Mouse (Mus musculus) layer of hippocampus, postnatal 36 days (tissue): ENCODE measurements around the gene Ctsl. TPM values are rescaled to one million over a fixed set of nuclear protein-coding genes. Genes with fewer than 3 reads are reported as not detected.

ENCODE experiments used
- DNase-seq, 2 experiments: peaks; one replicate each; pipeline ENCODE4 v3.0.0; 2022
- total RNA-seq, 2 experiments: library from RNA; stranded (reverse); gene quantifications; 2 replicates each; pipeline ENCODE4 v1.2.3; 2021

The Ctsl gene
- 100 to 1,000 TPM; 108 to 112 TPM for total RNA-seq

- DNase-seq: peak; percentile 90 to 92
Measured at GRCm38 (mm10) chr13:64370173-64370940, at the start of gene Ctsl. Gene Ctsl (minus strand): TSS chr13:64370890.

- DNase-seq: no peak
Measured at GRCm38 (mm10) chr13:64416955-64417601, 46.4 kb upstream of the Ctsl start.

GRCm38 (mm10) chr13:64415659-64416058 lies 45.0 kb upstream of the Ctsl start:
- DNase-seq: no peak

GRCm38 (mm10) chr13:64412752-64413257 lies 42.1 kb upstream of the Ctsl start:
- DNase-seq: no peak

GRCm38 (mm10) chr13:64411282-64411681 lies 40.6 kb upstream of the Ctsl start:
- DNase-seq: no peak

GRCm38 (mm10) chr13:64410604-64411003 lies 39.9 kb upstream of the Ctsl start:
- DNase-seq: no peak

GRCm38 (mm10) chr13:64407992-64408391 lies 37.3 kb upstream of the Ctsl start:
- no peak for DNase-seq

- peak in 1 of 2 experiments; percentile 2 for DNase-seq
Measured at GRCm38 (mm10) chr13:64405550-64405949, 34.9 kb upstream of the Ctsl start.

GRCm38 (mm10) chr13:64403519-64403918 lies 32.8 kb upstream of the Ctsl start:
- DNase-seq: no peak

- DNase-seq: no peak
Measured at GRCm38 (mm10) chr13:64402951-64403460, 32.3 kb upstream of the Ctsl start.

GRCm38 (mm10) chr13:64402504-64402949 lies 31.8 kb upstream of the Ctsl start:
- no peak for DNase-seq

GRCm38 (mm10) chr13:64402006-64402405 lies 31.3 kb upstream of the Ctsl start:
- no peak for DNase-seq

GRCm38 (mm10) chr13:64400801-64401361 lies 30.2 kb upstream of the Ctsl start:
- no peak for DNase-seq

- DNase-seq: no peak
Measured at GRCm38 (mm10) chr13:64399906-64400305, 29.2 kb upstream of the Ctsl start.

GRCm38 (mm10) chr13:64398065-64398464 lies 27.4 kb upstream of the Ctsl start:
- no peak for DNase-seq

GRCm38 (mm10) chr13:64396979-64397378 lies 26.3 kb upstream of the Ctsl start:
- no peak for DNase-seq

GRCm38 (mm10) chr13:64388415-64388814 lies 17.7 kb upstream of the Ctsl start:
- no peak for DNase-seq

GRCm38 (mm10) chr13:64386048-64386447 lies 15.4 kb upstream of the Ctsl start:
- no peak for DNase-seq

- DNase-seq: no peak
Measured at GRCm38 (mm10) chr13:64384937-64385336, 14.2 kb upstream of the Ctsl start.

- DNase-seq: no peak
Measured at GRCm38 (mm10) chr13:64380251-64380650, 9.6 kb upstream of the Ctsl start.

- DNase-seq: no peak
Measured at GRCm38 (mm10) chr13:64378601-64379000, 7.9 kb upstream of the Ctsl start.

GRCm38 (mm10) chr13:64376472-64376871 lies 5.8 kb upstream of the Ctsl start:
- no peak for DNase-seq

GRCm38 (mm10) chr13:64375160-64375559 lies 4.5 kb upstream of the Ctsl start:
- no peak for DNase-seq
